Mouse (Mus musculus): ENCODE measurements around the gene Fzr1.

Fzr1 gene

GRCm38 (mm10) chr10:81389801-81390677 lies 11.7 kb upstream of the Fzr1 start:
- in situ Hi-C loops (cut with MboI; ENCODE audit: low pct_unique_long_range_greater_than_20kb in 1 of 2, low sequenced_read_pairs in 2 of 2, unreplicated experiment in 1 of 2): loop anchor here in 1 of 2 experiments (5.0 kb wide), 1 partner anchor 62 kb away; no protein-coding TSS in a partner anchor

- in situ Hi-C loops (cut with MboI; ENCODE audit: low pct_unique_long_range_greater_than_20kb in 1 of 2, low sequenced_read_pairs in 2 of 2, unreplicated experiment in 1 of 2): no loop called here
Measured at GRCm38 (mm10) chr10:81389373-81389772, 11.1 kb upstream of the Fzr1 start.

- in situ Hi-C loops (cut with MboI; ENCODE audit: low pct_unique_long_range_greater_than_20kb in 1 of 2, low sequenced_read_pairs in 2 of 2, unreplicated experiment in 1 of 2): no loop called here
Measured at GRCm38 (mm10) chr10:81388505-81389055, 10.3 kb upstream of the Fzr1 start, which contains the start of gene Gm48552. Gm48552 (plus strand) TSS chr10:81389005.

GRCm38 (mm10) chr10:81387716-81388115 lies 9.4 kb upstream of the Fzr1 start:
- in situ Hi-C loops (cut with MboI; ENCODE audit: low pct_unique_long_range_greater_than_20kb in 1 of 2, low sequenced_read_pairs in 2 of 2, unreplicated experiment in 1 of 2): no loop called here

DNA sequence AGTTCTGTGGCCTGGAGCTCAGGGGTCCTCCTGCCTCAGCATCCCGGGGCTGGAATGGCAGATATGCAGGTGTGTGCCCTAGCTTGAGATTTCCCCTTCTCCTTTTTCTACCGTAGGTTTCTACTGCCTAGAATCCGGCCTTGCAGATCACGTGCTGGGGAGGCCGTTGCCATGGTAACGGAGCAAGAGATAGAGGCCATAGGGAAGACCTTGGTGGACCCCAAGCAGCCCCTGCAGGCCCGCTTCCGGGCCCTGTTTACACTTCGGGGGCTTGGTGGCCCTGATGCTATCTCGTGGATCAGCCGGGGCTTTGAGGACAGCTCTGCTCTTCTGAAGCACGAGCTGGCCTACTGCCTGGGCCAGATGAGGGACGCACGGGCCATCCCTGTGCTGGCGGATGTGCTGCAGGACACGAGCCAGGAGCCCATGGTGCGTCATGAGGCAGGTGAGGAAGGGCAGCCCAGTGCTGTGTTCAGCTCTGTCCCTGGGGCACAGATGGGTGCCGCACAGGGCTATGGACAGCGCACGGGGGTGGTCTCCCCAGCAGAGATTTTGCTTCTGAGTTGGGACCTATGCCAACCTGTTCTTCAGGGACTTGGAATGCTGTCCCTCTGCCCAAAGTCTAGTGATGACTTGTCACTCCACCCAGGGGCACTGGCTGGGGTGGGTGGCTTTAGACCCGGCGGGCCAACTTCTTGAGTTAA lies 7.4 kb upstream of the Fzr1 start:
- in situ Hi-C loops (cut with MboI; ENCODE audit: low pct_unique_long_range_greater_than_20kb in 1 of 2, low sequenced_read_pairs in 2 of 2, unreplicated experiment in 1 of 2): no loop called here

GRCm38 (mm10) chr10:81384605-81384982 lies 6.3 kb upstream of the Fzr1 start:
- in situ Hi-C loops (cut with MboI; ENCODE audit: low pct_unique_long_range_greater_than_20kb in 1 of 2, low sequenced_read_pairs in 2 of 2, unreplicated experiment in 1 of 2): no loop called here

GRCm38 (mm10) chr10:81383802-81384604 lies 5.7 kb upstream of the Fzr1 start, which contains the start of the genes Dohh and Gm48551:
Dohh (plus strand) TSS chr10:81384428.
Gm48551 (plus strand) TSS chr10:81384466.
- in situ Hi-C loops (cut with MboI; ENCODE audit: low pct_unique_long_range_greater_than_20kb in 1 of 2, low sequenced_read_pairs in 2 of 2, unreplicated experiment in 1 of 2): no loop called here

GRCm38 (mm10) chr10:81382039-81382438 lies 3.7 kb upstream of the Fzr1 start:
- in situ Hi-C loops (cut with MboI; ENCODE audit: low pct_unique_long_range_greater_than_20kb in 1 of 2, low sequenced_read_pairs in 2 of 2, unreplicated experiment in 1 of 2): no loop called here

- in situ Hi-C loops (cut with MboI; ENCODE audit: low pct_unique_long_range_greater_than_20kb in 1 of 2, low sequenced_read_pairs in 2 of 2, unreplicated experiment in 1 of 2): no loop called here
Measured at GRCm38 (mm10) chr10:81379809-81380378, 1.6 kb upstream of the Fzr1 start.

GRCm38 (mm10) chr10:81379183-81379553 lies 852 bp upstream of the Fzr1 start:
- in situ Hi-C loops (cut with MboI; ENCODE audit: low pct_unique_long_range_greater_than_20kb in 1 of 2, low sequenced_read_pairs in 2 of 2, unreplicated experiment in 1 of 2): no loop called here

- in situ Hi-C loops (cut with MboI; ENCODE audit: low pct_unique_long_range_greater_than_20kb in 1 of 2, low sequenced_read_pairs in 2 of 2, unreplicated experiment in 1 of 2): no loop called here
Measured at GRCm38 (mm10) chr10:81378553-81379182, 352 bp upstream of the Fzr1 start.

GRCm38 (mm10) chr10:81377362-81377664 lies 1.0 kb downstream of the Fzr1 start:
- in situ Hi-C loops (cut with MboI; ENCODE audit: low pct_unique_long_range_greater_than_20kb in 1 of 2, low sequenced_read_pairs in 2 of 2, unreplicated experiment in 1 of 2): no loop called here

- in situ Hi-C loops (cut with MboI; ENCODE audit: low pct_unique_long_range_greater_than_20kb in 1 of 2, low sequenced_read_pairs in 2 of 2, unreplicated experiment in 1 of 2): no loop called here
Measured at GRCm38 (mm10) chr10:81376561-81377361, 1.6 kb downstream of the Fzr1 start.

- in situ Hi-C loops (cut with MboI; ENCODE audit: low pct_unique_long_range_greater_than_20kb in 1 of 2, low sequenced_read_pairs in 2 of 2, unreplicated experiment in 1 of 2): no loop called here
Measured at GRCm38 (mm10) chr10:81375322-81375721, 3.0 kb downstream of the Fzr1 start.

DNA sequence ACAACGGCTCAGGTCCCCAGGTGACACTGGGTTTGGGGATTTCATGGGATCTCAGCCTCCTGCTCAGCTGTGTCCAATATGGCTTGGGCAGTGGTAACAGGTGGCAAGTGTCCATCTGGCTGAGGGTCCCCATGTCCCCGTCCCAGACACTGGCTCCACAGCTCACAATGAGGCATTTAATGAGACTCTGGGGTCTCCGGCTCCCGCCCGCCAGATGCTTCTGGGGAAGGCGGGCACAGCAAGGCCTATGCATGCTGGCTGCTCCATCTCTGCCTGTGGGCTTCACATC lies 11.2 kb downstream of the Fzr1 start:
- in situ Hi-C loops (cut with MboI; ENCODE audit: low pct_unique_long_range_greater_than_20kb in 1 of 2, low sequenced_read_pairs in 2 of 2, unreplicated experiment in 1 of 2): no loop called here

DNA sequence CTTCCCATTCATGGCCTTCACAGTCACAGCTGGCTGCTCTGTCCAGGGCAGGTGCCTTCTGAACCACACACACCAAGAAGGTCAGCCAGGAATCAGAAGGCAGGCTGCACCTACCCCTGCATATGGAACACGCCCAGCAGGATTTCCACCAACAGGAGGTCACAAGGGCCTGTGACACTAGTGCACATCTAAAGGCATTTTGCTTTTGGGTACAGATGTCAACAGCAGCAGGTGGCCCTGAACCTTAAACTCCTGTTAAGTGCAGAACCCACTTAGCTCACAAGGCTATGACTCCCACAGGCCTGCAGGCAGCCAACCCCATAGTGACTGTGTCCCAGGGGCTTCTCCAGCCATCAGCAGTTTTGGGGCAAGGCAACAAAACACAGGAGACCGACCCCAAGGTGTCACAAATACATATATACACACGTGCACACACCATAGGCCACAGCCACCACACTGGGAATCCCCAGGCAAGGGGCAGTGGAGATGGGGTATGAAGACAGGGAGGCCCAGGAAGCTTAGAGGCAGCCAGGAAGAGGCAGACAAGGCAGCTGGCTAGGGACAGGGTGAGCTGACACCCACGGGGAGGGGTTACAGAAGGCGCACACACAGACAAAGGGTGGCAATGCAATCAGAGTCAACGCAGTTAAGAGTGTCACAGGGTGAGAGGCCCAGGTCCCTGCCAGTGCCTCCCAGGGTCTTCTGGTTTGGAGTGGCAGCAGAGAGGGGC lies 11.7 kb downstream of the Fzr1 start:
- in situ Hi-C loops (cut with MboI; ENCODE audit: low pct_unique_long_range_greater_than_20kb in 1 of 2, low sequenced_read_pairs in 2 of 2, unreplicated experiment in 1 of 2): no loop called here

Data from mouse embryonic stem cell (cell line).